ENCODE assay signal across 1 mouse cellular context in the genomic region with DNA sequence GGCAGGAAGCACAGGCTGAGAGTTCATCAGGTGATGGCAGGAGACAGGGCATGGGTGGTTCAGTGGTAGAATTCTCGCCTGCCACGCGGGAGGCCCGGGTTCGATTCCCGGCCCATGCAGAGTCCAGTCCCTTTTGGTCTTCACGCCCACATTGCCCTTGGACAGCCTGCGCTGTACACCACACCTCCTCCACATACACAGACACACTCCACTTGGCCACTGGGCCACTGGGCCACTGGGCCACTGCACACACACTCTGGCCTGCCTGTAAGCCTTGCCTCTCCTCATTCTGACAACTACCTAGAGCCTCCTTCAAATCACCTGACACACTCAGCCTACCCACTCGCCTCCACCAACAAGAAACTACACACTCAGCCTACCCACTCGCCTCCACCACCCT.
TF ChIP-seq lines count a peak whose summit lies in the region.

No protein-coding gene starts in this region.

TF ChIP-seq in CH12.LX, 34 proteins besides CTCF, POLR2A, EP300 and RAD21:
- TF ChIP-seq TBP (conservative IDR thresholded peaks at IDR 0.05; ENCODE audit: low read depth, low read length) (0 out of 2 replicates have a peak, but pooled peaks have one; percentile 28), ELF1 (IDR thresholded peaks at IDR 0.05; ENCODE audit: low read depth, low read length) (0 out of 2 replicates have a peak, but pooled peaks have one; percentile 6)
TF ChIP-seq in CH12.LX: peak in this region for 2; not testable (repeated sequence) for 32.
